Mouse (Mus musculus): ENCODE measurements around the gene Tbk1.

Tbk1 gene

DNA sequence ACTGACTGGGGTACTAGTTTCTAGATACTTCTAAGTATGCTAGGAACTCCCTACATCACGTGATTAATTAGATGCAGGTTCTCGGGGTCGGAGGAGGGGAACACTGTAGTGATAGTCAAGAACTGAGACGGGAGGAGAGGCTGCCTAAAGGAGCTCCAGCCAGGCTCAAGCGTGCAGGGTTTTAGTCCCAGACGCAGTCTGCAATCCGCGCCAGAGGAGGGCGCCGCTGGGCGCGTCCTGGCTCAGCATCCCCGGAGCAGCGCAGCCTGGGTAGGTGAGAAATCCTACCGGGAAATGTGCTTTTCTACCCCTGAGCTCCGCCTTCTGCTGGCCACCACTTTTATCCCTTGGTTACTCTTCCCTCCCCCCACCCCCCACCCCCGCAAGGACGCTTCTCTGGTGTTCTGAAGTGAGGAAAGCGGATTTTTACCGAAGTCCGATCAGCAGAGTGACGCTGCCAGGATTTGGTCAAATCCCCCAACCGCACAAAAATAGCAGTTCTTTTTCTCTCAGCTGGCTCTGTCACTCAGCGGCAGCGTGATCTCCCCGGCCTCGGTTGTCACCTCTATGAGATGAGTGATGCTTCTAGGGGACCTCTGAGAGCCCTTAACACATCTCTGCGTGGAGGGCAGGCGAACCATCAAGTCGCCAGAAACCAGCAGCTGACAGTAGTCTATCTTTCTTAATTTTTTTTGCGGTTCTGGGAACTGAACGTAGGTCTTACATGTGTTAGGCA, 53.3 kb downstream of the Tbk1 start:
- DNase-seq: peak; percentile 42

DNA sequence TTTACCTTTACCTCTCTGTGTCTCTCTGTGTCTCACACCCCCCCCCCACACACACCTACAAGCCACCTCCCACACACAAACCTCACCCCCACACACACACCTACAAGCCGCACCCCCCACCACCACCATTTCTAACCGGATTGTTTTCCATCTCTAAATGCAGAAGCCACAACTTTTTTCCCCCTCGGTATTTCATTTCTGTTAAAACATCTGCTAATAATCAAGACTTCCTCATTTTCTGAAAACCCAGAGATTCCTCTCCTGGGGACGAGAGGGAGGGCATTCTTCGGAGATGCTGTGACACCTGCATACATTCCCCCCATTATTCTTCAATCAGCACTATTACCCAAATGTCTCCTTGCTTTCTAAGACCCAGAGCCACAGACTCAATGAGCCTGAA, 55.0 kb downstream of the Tbk1 start:
- no peak for DNase-seq

DNA sequence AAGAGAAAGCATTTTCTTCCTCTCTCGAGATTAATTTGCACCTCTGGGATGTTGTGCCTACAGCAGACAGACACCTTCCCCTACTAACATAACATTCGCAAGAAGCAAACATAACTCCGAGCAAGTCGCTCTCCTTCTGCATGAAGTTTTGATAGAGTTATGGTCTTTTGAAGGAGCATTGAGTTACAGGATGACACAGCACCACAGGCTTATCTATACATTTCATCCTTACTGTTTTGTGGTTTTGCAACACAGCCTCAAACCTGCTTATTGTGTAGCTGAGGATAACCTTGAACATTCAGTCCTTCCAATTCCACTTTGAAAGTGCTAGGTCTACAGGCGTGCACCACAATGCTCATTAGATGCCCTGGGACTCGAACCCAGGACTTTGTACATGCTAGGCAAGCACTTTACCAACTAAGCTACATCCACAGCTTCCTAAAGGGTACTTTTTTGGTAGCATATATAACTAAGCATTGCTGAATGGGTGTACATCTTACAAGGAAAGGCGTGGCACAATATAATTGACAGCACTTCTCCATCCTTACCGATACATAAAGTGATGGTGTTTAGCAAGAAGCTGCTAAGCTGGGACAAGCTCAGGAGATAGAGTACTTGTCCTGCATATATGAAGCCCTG, 56.1 kb downstream of the Tbk1 start:
- no peak for DNase-seq

DNA sequence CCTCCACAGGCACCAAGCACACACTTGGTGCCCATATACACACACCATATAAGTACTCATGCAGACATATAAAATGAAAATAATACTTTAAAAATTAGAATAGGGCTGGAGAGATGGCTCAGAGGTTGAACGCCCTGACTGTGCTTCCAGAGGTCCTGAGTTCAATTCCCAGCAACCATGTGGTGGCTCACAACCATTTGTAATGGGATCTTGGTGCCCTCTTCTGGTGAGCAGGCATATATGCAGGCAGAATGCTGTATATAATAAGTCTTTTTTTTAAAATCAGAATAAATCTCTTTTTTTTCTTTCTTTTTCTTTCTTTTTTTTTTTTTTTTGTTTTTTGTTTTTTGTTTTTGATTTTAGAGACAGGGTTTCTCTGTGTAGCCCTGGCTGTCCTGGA, 57.3 kb downstream of the Tbk1 start:
- DNase-seq: no peak

DNA sequence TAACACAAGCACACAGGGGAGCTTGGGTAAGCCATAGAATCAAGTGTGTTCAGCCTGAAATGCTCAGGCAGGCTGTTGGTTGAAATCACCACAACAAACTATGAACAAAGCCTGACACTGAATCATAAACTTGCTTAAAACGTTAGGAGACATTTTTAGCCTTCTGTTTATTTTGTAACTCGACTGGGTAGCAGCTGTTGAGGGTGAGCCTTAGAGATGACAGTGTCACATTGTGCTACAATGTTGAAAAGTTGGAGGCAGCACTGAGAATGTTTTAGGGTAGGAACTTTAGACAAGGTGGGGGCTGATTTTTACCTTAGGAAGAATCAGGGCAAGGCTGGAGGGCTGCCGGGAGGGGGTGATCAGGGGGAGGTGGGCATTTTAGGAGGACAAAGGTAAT, 58.1 kb downstream of the Tbk1 start:
- DNase-seq: no peak

DNA sequence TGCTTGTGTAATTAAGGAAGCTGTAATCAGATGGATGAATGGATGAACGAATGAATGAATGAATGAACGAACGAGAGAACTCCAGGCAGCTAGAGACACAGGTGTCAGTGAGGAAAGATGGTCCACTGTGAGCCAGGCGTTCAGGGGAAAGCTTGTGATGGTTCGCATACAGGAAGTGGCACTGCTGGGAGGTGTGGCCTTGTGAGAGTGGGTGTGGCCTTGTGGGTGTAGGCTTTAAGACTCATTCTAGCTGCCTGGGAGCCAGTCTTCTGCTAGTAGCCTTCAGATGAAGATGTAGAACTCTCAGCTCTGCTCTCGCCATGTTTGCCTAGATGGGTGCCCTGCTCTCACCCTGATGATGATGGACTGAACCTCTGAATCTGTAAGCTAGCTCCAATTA, 59.5 kb downstream of the Tbk1 start:
- DNase-seq: no peak

DNA sequence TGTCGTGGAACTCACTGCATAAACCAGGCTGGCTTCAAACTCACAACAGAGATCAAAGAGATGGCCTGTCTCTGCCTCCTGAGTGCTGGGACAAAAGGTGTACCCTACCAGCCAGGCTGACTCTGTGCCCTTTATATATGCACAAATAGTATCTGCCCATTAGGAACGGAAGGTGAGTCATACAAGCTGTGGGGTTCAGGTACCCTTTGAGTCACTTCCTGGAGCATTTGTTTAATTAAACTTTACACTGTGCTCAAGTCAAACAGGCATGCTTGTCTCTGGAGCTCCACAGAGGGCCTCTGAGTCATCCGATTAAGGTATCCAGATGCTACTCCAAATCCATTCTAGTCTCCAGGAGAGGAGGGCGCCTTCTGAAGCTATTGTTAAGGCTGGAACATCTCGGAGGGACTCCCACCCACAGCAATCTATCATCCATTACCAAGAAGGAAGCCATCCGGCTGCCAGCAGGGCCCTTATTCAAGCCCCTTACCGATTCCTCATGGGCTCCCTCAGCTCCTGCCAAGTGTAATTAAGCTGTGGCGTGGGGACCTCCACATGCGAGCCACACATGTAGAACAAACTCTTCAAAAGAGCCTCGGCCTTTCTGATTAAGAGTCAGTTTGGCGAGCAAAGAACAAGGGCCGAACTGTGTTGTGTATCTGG, 65.5 kb downstream of the Tbk1 start:
- DNase-seq: no peak

DNA sequence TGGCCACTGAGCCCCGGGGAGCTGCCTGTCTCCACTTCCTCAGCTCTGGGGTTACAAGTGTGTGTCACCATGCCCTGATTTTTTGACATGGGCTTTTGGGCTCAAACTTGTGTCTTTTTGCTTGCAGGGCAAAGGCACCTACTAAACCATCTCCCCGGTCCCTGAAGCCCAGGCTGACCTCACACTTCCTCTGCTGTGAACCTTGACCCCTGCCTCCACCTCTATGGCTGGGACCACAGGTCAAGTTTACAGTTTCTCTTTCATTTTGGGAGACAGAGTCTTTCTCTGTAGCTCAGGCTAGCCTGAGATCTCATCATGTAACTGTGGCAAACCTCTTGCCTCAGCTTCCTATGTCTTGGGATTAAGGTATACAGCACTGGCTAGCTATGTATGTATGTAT, 66.9 kb downstream of the Tbk1 start:
- no peak for DNase-seq

DNA sequence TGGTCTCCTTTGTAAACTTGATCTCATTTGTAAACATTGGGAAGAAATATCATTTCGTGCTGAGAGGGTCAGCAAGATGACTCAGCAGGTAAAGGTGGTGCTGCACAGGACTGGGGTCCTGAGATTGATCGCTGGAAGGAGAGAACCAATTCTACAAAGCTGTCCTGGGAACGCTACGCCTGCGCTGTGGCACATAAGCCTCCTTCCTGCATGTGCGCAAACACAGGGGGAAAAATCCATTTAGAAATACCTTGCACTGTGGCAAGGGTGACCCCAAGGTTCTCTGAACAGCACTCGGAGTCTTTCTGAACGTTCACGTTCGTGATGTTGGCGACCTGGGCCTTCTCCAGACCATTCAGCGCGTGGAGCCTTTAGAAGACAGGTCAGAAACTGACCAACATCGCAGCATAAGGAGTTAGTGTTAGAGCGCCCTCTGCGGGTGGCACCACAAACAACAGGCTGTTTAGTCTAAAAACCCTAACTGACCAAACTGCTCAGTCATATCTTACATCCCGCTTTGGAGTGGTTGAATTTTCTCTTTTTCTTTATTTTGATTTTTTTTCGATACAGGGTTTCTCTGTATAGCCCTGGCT, 70.5 kb downstream of the Tbk1 start:
- peak; percentile 74 for DNase-seq

DNA sequence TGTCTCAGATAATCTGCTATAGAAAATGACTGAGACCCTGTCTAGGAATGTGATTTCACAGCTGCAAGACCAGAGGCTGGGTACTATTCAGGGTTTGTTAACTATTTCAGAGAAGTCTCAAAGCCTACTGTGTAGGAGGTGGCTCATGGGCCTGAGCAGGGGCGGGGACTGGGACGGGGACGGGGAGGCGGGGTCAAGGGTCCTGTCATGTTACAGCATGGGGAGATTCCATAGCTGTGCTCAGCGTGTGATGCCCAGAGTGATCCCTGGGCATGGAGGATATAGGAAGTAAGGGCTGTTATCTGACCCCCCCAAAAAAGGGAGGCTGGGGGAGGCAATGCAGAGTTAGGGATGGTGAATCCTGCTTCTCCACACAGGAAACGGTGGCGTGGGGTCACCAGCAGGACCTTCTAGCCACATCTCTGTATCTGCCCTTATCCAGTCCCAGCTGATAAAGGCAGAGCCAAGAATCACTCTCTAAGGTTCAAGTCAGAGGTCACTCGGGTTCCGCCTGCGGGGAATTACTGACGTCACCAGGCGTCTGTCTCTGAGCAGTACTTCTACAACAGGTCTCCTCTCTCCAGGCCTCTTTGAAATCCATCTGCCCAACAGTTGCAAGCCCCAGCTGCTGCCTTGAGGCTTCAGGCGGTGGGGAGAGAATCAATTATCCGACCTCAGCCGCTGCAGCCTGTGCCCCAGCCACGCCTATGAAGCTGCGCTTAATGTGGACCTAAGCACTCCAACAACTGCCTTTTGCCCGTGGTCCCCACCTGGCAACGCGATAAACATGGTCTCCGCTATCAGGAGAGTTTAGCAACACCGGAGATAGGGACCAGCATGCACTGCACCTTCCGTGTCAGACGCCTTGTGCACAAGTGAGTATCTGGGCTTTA, 76.6 kb downstream of the Tbk1 start:
- no peak for DNase-seq

DNA sequence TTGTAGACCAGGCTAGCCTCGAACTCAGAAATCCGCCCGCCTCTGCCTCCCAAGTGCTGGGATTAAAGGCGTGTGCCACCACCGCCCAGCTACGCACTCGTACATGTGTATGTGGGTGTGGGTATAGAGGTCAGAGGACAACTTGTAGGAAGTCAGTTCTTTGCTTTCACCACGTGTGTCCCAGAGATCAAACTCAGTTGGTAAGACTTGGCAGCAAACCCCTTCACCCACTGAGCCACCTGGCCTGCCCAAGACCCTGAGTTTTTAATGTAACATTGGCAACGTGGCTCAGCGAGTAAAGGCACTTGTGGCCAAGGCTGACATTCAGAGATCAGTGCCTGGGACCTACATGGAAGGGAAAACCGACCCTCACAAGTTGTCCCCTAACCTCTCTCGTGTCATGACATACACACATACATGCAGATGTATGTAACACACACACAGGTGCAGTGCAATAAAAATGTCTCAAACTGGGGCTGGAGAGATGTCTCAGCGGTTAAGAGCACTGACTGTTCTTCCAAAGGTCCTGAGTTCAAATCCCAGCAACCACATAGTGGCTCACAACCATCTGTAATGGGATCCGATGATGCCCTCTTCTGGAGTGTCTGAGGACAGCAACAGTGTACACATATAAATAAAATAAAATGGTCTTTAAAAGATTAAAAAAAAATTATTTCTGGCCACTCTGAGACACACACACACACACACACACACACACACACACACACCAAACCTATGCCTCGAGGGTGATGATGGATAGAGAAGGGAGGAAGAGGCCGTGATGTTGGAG, 78.6 kb downstream of the Tbk1 start:
- DNase-seq: no peak

DNA sequence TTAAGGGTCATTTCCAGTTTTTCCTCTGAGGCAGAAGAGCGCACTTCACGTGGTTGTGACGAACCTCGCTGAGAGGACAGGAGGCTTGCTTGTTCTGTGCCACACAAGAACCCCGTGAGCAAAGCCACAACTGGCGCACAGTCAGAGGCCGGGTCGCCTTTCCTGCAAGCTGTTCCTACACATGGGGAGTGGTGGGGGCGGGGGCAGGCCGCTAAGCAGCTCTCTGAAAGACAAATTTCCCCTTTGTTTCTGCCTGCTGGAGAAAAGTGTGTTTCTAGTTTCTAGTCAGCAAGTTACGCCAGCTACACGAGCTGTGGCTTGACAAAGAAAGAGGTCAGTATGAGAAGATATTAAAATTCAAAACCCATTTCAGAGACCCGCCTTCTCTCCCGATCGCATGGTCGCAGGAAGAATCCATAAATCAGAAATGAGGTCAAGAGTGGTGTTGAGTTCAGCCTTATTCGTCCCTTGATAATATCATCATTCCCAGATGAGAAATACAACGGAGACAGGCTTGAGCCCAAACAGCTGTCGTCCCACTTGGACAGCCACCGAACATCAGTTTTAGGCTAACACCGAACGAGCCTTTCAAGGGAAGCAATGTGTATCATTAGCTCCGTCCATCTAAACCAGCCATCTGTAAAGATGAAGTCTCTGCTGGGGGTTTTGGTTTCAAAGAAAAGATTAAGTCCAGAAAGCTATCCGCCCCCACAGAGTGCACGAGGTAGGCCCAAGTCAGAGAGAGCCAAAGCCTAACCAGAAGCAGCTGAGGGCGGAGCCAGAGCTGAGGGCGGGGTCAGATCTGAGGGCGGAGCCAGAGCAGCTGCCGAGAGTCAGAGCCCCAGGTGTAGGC, 79.6 kb downstream of the Tbk1 start:
- no peak for DNase-seq

DNA sequence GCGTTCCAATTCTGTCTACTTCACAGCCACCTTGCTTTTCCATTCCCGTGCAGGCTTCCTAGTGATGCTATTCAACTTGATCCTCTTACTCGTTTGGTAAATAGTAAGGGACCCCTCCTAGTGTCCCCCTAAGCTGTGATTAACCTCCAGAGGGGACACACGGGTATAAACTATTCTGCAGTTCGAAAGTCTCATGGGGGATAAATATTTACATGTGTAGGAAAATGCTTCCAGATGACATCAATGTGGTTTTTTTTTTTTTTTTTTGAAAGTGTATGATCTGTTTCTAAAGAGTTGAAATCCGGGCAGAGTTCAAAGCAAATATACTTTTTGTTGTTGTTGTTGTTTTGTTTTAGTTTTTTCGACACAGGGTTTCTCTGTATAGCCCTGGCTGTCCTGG, 80.7 kb downstream of the Tbk1 start:
- no peak for DNase-seq

DNA sequence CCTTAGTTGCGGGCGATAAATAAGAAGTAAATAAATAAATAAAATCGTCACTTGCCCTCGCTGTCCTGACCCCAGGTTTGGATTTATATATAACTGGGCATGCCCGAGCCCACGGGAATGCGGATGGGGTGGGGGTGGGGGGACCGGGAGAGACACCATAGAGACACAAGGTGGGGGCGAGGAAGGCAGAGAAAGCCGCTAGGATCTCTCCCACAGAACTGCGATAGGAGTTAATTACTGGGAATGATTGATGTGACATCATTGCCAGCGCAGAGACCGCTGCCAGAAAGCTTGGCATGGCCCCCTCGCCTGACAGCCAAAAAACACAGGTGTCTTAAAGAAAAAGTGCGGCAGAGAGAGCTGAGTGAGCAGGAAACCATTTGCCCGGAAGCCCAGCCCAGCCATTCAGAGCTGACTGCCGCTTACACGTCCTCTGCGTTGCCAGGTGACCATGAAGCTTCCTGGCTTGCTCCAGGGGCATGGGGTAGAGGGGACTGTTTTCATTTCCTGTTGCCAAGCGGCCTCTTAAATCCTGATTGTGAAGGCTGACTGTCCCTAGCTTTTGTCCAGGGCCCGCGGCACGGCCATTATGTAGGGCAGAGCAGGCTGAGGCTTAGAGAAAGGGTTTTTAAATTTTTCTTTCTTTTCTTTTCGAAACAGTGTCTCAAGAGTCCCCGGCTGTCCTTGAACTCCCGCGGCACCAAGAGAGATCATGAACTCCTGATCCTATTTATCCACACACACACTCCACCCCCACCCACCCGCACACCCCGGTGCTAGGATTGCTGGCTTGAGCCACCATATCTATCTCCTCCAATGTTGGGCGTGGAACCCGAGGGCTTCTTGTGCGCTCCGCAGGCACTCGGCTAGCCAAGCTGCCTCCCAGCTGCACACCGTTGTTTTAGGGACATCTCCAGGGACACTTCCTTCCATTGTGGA, 81.3 kb downstream of the Tbk1 start:
- peak; percentile 63 for DNase-seq

DNA sequence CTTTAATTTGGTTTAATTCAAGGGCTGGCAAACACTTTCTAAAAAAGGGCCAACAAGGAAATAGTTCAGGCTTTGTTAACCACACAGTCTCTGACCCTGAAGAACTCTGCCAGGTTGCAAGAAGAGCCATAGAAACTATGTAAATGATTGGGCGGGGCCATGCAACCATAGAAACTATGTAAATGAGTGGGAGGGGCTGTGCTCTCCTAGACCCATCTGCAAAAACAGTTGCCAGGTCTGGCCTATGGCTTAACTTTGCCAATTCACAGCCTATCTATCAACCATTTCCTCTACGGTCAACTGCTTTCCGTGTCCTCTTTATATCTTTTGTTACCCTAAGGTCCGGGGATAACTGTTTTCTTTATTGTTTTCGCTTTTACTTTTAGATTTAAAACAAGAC, 85.4 kb downstream of the Tbk1 start:
- no peak for DNase-seq

DNA sequence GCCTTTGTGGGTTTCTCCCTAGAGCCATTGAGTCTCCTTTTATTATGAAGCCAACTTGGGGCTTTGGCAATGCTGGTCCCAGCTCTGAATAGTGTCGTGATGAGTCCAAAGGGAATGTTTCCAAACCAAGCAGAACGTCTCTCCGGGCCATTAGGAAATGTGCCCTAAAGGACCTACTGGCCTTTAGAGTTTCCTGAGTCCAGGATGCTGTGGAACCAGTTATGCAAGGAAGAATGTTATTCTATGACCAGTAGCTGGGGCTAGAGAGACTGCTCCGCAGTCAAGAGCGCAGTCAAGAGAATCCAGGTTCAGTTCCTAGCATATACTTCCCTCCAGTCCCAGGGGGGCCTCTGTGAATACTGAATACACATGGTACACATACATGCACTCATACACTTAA, 86.6 kb downstream of the Tbk1 start:
- no peak for DNase-seq

DNA sequence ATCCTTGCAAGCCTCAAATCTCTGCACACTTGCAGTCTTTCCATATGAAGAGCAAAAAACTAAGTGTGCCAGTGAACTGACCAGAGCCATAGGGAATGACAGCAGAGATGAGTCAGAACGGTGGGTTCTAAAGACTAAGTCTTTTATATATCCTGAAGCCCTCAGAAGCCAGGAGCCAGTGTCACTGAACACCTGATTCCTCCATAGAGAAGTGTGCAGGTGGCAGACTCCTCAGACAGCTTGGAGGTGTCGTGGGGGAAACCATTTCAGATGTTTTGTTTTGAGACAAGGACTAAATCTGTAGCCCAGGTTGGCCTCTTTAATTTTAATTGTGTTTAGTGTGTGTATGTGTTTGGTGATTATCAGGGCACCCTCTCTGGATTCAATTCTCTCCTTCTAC, 87.5 kb downstream of the Tbk1 start:
- DNase-seq: no peak

DNA sequence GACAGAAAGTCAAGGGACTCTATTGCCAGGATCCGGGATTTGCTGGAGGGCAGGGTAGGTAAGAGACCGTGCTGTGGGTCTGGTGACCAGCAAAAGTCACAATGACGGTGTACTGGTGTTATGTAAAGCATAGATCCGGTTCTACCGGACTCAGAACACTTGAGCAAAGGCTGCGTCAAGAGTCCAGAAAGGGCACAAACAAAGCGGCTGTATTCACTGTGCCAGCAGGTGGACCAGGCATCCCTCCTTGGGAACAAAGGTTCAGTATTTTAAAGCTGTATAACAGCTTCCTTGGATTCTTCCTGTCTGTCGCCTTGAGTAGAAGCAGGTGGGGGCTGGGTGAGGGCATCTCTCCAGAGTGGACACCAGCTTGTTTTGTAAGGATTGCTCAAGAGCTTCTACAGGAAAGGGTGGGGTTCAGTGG, 88.1 kb downstream of the Tbk1 start:
- no peak for DNase-seq

DNA sequence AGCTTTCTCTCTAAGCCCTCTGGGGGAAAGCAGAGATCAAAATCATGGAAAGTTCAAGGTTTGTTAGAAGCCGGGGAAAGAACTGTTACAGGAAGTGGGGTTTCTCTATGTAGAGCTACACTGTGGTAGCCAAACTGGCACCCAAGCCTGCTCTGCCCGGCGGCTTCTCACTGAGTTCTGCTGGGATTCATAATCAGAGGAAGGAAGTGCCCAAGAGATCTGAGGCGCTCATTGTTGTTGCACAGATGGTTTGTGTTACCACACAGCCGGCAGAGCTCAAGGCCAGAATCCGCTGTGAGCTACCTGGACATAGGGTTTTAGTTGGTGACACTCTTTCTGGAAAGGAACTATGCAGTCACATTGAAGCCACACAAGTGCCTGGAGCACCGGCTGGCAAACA, 88.6 kb downstream of the Tbk1 start:
- no peak for DNase-seq

DNA sequence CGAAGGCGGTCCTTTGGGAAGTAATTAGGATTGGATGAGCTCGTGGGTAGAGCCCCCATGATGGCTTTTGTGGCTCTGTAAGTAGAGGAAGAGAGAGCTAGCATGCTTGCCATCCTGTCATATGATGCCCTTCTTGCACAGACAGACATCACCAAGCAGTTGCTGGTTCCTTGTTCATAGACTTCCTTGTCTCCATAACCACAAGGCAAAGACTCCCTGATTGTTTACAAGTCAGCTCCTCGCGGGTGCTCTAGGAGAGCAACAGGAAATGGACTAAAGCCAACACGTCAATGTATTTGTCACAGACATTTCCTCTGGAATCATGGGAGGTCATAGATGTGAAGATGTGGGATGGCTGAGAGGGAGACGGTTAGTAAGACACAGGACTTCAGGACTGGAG, 90.0 kb downstream of the Tbk1 start:
- no peak for DNase-seq
